Mouse (Mus musculus): ENCODE measurements around the gene Nelfa. TPM values are rescaled to one million over a fixed set of nuclear protein-coding genes. Genes with fewer than 3 reads are reported as not detected.

The Nelfa gene
- polyA plus RNA-seq (2017; shearing (Covaris generic)) = 41.2 TPM

DNA sequence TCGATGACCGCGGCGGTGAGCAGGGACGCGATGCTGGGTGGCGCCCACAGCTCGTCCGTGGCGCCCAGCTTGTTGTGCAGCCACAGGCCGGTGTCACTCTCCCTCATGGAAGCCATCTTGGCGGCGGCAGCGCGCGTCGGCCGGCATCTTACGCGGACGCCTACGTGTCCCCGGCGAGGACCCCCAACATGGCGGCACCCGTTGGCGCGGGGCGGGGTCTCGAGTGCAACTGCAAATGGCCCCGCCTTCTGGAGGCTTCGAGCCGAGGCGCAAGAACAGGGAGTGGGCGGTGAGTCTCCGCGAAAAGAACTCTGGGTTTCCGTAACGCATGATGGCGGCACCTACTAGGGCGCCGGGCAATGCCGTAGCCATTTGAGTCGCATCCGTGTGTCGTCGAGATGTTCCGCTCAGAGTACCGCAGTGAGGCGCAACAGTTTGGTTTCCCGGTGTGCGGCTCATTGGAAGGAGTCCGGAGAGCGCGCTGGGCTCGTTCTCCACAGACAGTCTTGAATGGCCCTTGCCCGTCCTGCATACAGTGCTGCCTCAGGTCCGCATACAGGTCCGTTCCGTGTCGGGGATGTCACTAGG, at the start of gene Nelfa:
Nelfa (minus strand) TSS at position 294 of the 588 bp plus-strand sequence.

DNA sequence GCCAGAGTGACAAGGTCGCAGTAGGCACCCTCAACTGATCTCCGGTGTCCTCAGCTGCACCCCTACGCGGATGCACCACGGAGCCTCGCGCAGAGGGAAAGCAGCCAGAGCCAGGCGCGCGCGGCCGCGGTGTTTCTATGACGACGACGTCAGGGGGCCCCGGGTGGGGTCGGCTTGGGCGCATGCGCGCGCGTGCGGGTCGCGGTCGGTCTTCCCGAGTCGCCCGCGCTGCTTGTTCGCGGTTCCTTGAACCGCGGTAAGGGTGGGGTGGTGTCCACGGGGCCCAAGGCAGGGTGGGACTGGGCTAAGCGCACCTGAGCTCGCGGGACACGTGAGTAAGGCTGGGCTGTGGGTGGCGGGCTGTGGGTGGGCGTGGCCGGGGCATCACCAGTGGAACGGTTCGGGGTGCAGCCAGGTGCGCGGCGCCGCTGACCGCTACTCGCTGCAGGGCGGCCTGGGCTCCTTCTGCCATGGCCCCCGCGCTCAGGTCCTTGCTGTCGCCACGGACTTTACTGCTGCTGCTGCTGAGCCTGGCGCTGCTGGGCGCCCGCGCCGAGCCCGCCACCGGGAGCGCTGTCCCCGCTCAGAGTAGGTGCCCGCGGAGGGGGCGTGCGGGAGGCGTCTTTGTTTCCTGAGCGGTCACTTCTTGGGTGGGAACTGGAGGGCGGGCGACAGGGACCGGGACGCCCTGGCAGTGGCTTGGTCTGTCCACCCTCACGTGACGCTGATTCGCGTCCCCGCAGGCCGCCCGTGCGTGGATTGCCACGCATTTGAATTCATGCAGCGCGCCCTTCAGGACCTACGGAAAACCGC, 47.3 kb upstream of the Nelfa start, which contains the start of gene Gm1673:
Gm1673 (plus strand) TSS at position 125 of the 813 bp plus-strand sequence.

Other genes starting within 250 kb of the Nelfa start
- gene Fgfr3, start 214.7 kb downstream of the Nelfa start, polyA plus RNA-seq (2017; shearing (Covaris generic)) = 0.52 TPM
- 101 TPM for gene Letm1, start 153.6 kb downstream of the Nelfa start, polyA plus RNA-seq (2017; shearing (Covaris generic))
- gene Nsd2, start 115.7 kb downstream of the Nelfa start, polyA plus RNA-seq (2017; shearing (Covaris generic)) = 16.5 TPM
- gene Gm1673, start 47.0 kb upstream of the Nelfa start, polyA plus RNA-seq (2017; shearing (Covaris generic)) = not detected
- gene Nat8l, start 59.6 kb upstream of the Nelfa start, polyA plus RNA-seq (2017; shearing (Covaris generic)) = not detected
- 0.58 TPM for gene Poln, start 233.0 kb upstream of the Nelfa start, polyA plus RNA-seq (2017; shearing (Covaris generic))
- gene Haus3, start 233.1 kb upstream of the Nelfa start, polyA plus RNA-seq (2017; shearing (Covaris generic)) = 81.8 TPM

Measured in naive thymus-derived CD4-positive, alpha-beta T cell, adult 5 months (primary cell).